Mouse (Mus musculus) yolk sac, embryonic 10.5 days (tissue): ENCODE measurements at regions not wholly inside any gene's neighbourhood (a gene's known extent, or its start where the extent isn't known, plus 50 kb on each side); places are given as distances from the start of the nearest gene placed in this dataset.

Source experiments
- DNase-seq: peaks from one replicate; pipeline ENCODE4 v3.0.0-alpha.2; 2017; ENCODE audit warnings: low spot score

- no peak for DNase-seq
Measured at GRCm38 (mm10) chr1:105117888-105118287, 238.6 kb downstream of the Rnf152 start.

GRCm38 (mm10) chr1:105116231-105116630, 240.3 kb downstream of the Rnf152 start:
- no peak for DNase-seq

- DNase-seq, result peak; percentile 20
Measured at GRCm38 (mm10) chr1:105115391-105115790, 241.1 kb downstream of the Rnf152 start.

GRCm38 (mm10) chr1:105114835-105115234, 241.7 kb downstream of the Rnf152 start:
- peak; percentile 46 for DNase-seq

- no peak for DNase-seq
Measured at GRCm38 (mm10) chr1:105112762-105113525, 243.6 kb downstream of the Rnf152 start.

- DNase-seq, result no peak
Measured at GRCm38 (mm10) chr1:105111236-105111635, 245.3 kb downstream of the Rnf152 start.

GRCm38 (mm10) chr1:105110581-105111210, 245.8 kb downstream of the Rnf152 start:
- DNase-seq, result no peak

- no peak for DNase-seq
Measured at GRCm38 (mm10) chr1:105107836-105108235, 248.7 kb downstream of the Rnf152 start.

GRCm38 (mm10) chr1:105107257-105107656, 249.3 kb downstream of the Rnf152 start:
- DNase-seq, result no peak

GRCm38 (mm10) chr1:105105211-105105610, 251.3 kb downstream of the Rnf152 start:
- DNase-seq, result no peak

GRCm38 (mm10) chr1:105095091-105095490, 261.4 kb downstream of the Rnf152 start:
- no peak for DNase-seq

GRCm38 (mm10) chr1:105094500-105094899, 262.0 kb downstream of the Rnf152 start:
- no peak for DNase-seq

GRCm38 (mm10) chr1:105093875-105094274, 262.6 kb downstream of the Rnf152 start:
- no peak for DNase-seq

- DNase-seq, result no peak
Measured at GRCm38 (mm10) chr1:105093012-105093411, 263.5 kb downstream of the Rnf152 start.

GRCm38 (mm10) chr1:105092309-105092904, 264.1 kb downstream of the Rnf152 start:
- peak; percentile 10 for DNase-seq

- no peak for DNase-seq
Measured at GRCm38 (mm10) chr1:105088765-105089520, 267.6 kb downstream of the Rnf152 start.

- DNase-seq, result no peak
Measured at GRCm38 (mm10) chr1:105087623-105088022, 268.9 kb downstream of the Rnf152 start.

- no peak for DNase-seq
Measured at GRCm38 (mm10) chr1:105084556-105084955, 272.0 kb downstream of the Rnf152 start.

- DNase-seq, result no peak
Measured at GRCm38 (mm10) chr1:105083551-105084103, 272.9 kb downstream of the Rnf152 start.

GRCm38 (mm10) chr1:105082823-105083550, 273.5 kb downstream of the Rnf152 start:
- no peak for DNase-seq

- DNase-seq, result no peak
Measured at GRCm38 (mm10) chr1:105081942-105082341, 274.6 kb downstream of the Rnf152 start.
